Mouse (Mus musculus) left cerebral cortex, adult 11 months (tissue): ENCODE measurements around the gene Noxo1.
A peak's percentile ranks its signal among the peaks of the same experiment; 100 is the strongest.
"Not testable (repeated sequence)": the region's sequence is repeated elsewhere in the genome, so short reads cannot be mapped to it uniquely, and the experiment has no call there.

Experiments used
- DNase-seq: peaks from one replicate; pipeline ENCODE4 v3.0.0; 2022; ENCODE audit warnings: low spot score

Gene Noxo1

GRCm38 (mm10) chr17:24696011-24696697 is at the start of gene Noxo1, which contains the start of gene Gfer:
TSS of gene Noxo1 (plus strand) at chr17:24696234.
TSS of gene Gfer (minus strand) at chr17:24696156.
- DNase-seq = peak; percentile 73

- DNase-seq = no peak
Measured at GRCm38 (mm10) chr17:24646381-24646780, 49.7 kb upstream of the Noxo1 start.

GRCm38 (mm10) chr17:24647493-24647892 is 48.5 kb upstream of the Noxo1 start:
- no peak for DNase-seq

- no peak for DNase-seq
Measured at GRCm38 (mm10) chr17:24648731-24649377, 47.2 kb upstream of the Noxo1 start.

GRCm38 (mm10) chr17:24649581-24650069 is 46.4 kb upstream of the Noxo1 start:
- no peak for DNase-seq

GRCm38 (mm10) chr17:24650070-24650616 is 45.9 kb upstream of the Noxo1 start, which contains the start of gene Slc9a3r2:
TSS of gene Slc9a3r2 (minus strand) at chr17:24650327.
- DNase-seq = no peak

GRCm38 (mm10) chr17:24650766-24651165 is 45.3 kb upstream of the Noxo1 start:
- no peak for DNase-seq

- no peak for DNase-seq
Measured at GRCm38 (mm10) chr17:24651835-24652234, 44.2 kb upstream of the Noxo1 start.

GRCm38 (mm10) chr17:24653967-24654710 is 41.9 kb upstream of the Noxo1 start:
- DNase-seq = no peak

GRCm38 (mm10) chr17:24654969-24655368 is 41.1 kb upstream of the Noxo1 start:
- DNase-seq = no peak

GRCm38 (mm10) chr17:24658017-24658758 is 37.8 kb upstream of the Noxo1 start, which contains the start of gene Npw:
TSS of gene Npw (minus strand) at chr17:24658457.
- DNase-seq = no peak

GRCm38 (mm10) chr17:24667011-24667410 is 29.0 kb upstream of the Noxo1 start:
- not testable (repeated sequence) for DNase-seq

GRCm38 (mm10) chr17:24667416-24667815 is 28.6 kb upstream of the Noxo1 start:
- DNase-seq = no peak

- DNase-seq = not testable (repeated sequence)
Measured at GRCm38 (mm10) chr17:24669214-24669544, 26.9 kb upstream of the Noxo1 start.

- peak; percentile 88 for DNase-seq
Measured at GRCm38 (mm10) chr17:24669545-24670245, 26.3 kb upstream of the Noxo1 start, which contains the start of gene Zfp598. TSS of gene Zfp598 (plus strand) at chr17:24669687.

- no peak for DNase-seq
Measured at GRCm38 (mm10) chr17:24670246-24670844, 25.7 kb upstream of the Noxo1 start.

GRCm38 (mm10) chr17:24671346-24671745 is 24.7 kb upstream of the Noxo1 start:
- DNase-seq = no peak

GRCm38 (mm10) chr17:24672141-24672540 is 23.9 kb upstream of the Noxo1 start:
- DNase-seq = no peak

GRCm38 (mm10) chr17:24674277-24674676 is 21.8 kb upstream of the Noxo1 start:
- DNase-seq = no peak

GRCm38 (mm10) chr17:24676187-24676586 is 19.8 kb upstream of the Noxo1 start:
- DNase-seq = no peak
